Mouse (Mus musculus): Measurements from ENCODE around the gene Ccn1. TPM values are rescaled to one million over a fixed set of nuclear protein-coding genes. Genes with fewer than 3 reads are reported as not detected.
A peak's percentile ranks its signal among the peaks of the same experiment; 100 is the strongest.

Gene Ccn1
- total and polyA plus RNA-seq, 2 experiments from 2014 or later = 4.9 to 5.6 TPM

GRCm38 (mm10) chr3:145666383-145666782, 16.6 kb upstream of the Ccn1 start:
- H3K4me1 ChIP-seq (ENCODE audit: insufficient read depth, low read length) = no peaks in the 10 kb centered on the region
- ATAC-seq (ENCODE audit: low FRiP score) = no peak
- no peak overlapping the region for H3K4me2 ChIP-seq (ENCODE audit: low read depth, low read length, poor library complexity, severe bottlenecking)
- H3K9ac ChIP-seq (replicated peaks; ENCODE audit: low read length, poor library complexity, severe bottlenecking) = no peak overlapping the region
- DNase-seq (ENCODE audit: low spot score) = no peak
- H3K4me3 ChIP-seq (ENCODE audit: low read depth, low read length) = no peak overlapping the region
- H3K27ac ChIP-seq (ENCODE audit: low read depth, low read length) = no peak overlapping the region
- no peaks in the 10 kb centered on the region for H3K36me3 ChIP-seq (ENCODE audit: insufficient read depth, low read length)
- 95% methylated on average over 4 of the region's 4 CpGs for WGBS
- TF ChIP-seq CTCF (IDR thresholded peaks at IDR 0.05) = no peak
- H3K9me3 ChIP-seq (ENCODE audit: low read length) = no peaks in the 10 kb centered on the region
- no peaks in the 10 kb centered on the region for H3K27me3 ChIP-seq (ENCODE audit: insufficient read depth, low read length)

GRCm38 (mm10) chr3:145656993-145657713, 7.4 kb upstream of the Ccn1 start:
- ATAC-seq (ENCODE audit: low FRiP score) = no peak
- peaks cover 3% of the 10 kb centered on the region; the same call in 1 of the 2 replicates for H3K4me1 ChIP-seq (ENCODE audit: insufficient read depth, low read length)
- 46% methylated on average over 14 of the region's 14 CpGs for WGBS

DNA sequence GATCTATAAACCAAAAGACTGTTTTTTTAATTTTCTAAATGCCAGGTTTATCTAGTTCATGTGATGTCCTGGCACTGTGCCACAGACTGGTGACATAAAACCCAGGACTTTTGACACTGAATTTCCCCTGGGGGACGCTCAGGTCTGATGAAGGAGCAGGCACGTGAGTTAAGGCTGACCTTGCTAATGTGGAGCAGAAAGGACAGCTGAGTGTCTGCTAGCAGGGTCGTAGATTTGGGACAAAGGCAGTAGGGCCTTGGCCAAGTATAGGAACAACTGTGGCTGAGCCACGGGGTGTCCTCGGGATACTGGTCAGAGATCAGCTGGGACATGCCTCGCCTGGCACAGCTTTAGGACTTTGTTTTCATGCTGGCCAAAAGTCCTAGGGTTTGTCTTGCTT, 5.2 kb upstream of the Ccn1 start:
- no peak overlapping the region for H3K9ac ChIP-seq (replicated peaks; ENCODE audit: low read length, poor library complexity, severe bottlenecking)
- no peak for TF ChIP-seq CTCF (IDR thresholded peaks at IDR 0.05)
- H3K27me3 ChIP-seq (ENCODE audit: insufficient read depth, low read length) = peaks cover 5% of the 10 kb centered on the region; the same call in 1 of the 2 replicates
- no peak overlapping the region for H3K27ac ChIP-seq (ENCODE audit: low read depth, low read length)
- no peaks in the 10 kb centered on the region for H3K36me3 ChIP-seq (ENCODE audit: insufficient read depth, low read length)
- no peak overlapping the region for H3K4me3 ChIP-seq (ENCODE audit: low read depth, low read length)
- DNase-seq (ENCODE audit: low spot score) = no peak
- no peaks in the 10 kb centered on the region for H3K9me3 ChIP-seq (ENCODE audit: low read length)
- WGBS = 87% methylated on average over 6 of the region's 6 CpGs
- no peak for ATAC-seq (ENCODE audit: low FRiP score)
- H3K4me2 ChIP-seq (ENCODE audit: low read depth, low read length, poor library complexity, severe bottlenecking) = no peak overlapping the region
- H3K4me1 ChIP-seq (ENCODE audit: insufficient read depth, low read length) = peaks cover 8% of the 10 kb centered on the region; the same call in 1 of the 2 replicates

More at GRCm38 (mm10) chr3:145656993-145657713, 7.4 kb upstream of the Ccn1 start:
- Histone ChIP-seq H3K9ac (replicated peaks; ENCODE audit: low read length, poor library complexity, severe bottlenecking) (no peak overlapping the region), H3K36me3 (ENCODE audit: insufficient read depth, low read length) (no peaks in the 10 kb centered on the region), H3K9me3 (ENCODE audit: low read length) (no peaks in the 10 kb centered on the region), H3K4me3 (ENCODE audit: low read depth, low read length) (no peak overlapping the region), H3K27me3 (ENCODE audit: insufficient read depth, low read length) (peaks cover 5% of the 10 kb centered on the region; the same call in 1 of the 2 replicates), H3K27ac (ENCODE audit: low read depth, low read length) (no peak overlapping the region), H3K4me2 (ENCODE audit: low read depth, low read length, poor library complexity, severe bottlenecking) (no peak overlapping the region)
- no peak for DNase-seq (ENCODE audit: low spot score)
- TF ChIP-seq CTCF (IDR thresholded peaks at IDR 0.05) = no peak

DNA sequence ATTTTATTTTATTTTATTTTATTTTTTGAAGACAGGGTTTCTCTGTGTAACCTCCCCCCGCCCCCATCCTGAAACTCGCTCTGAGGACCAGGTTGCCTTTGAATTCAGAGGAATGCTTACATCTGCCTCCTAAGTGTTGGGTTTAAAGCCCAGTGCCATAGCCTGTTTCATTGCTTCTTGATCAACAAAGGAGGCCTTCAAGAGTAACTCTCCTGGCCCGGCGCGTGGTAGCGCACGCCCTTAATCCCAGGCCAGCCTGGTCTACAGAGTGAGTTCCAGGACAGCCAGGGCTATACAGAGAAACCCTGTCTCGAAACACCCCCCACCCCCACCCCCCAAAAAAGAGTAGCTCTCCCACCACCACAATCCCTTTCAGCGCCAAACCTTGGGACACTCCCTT, 4.2 kb upstream of the Ccn1 start:
- H3K36me3 ChIP-seq (ENCODE audit: insufficient read depth, low read length) = no peaks in the 10 kb centered on the region
- H3K4me2 ChIP-seq (ENCODE audit: low read depth, low read length, poor library complexity, severe bottlenecking) = no peak overlapping the region
- 79% methylated on average over 9 of the region's 9 CpGs for WGBS
- DNase-seq (ENCODE audit: low spot score) (no peak), ATAC-seq (ENCODE audit: low FRiP score) (no peak)
- no peak overlapping the region for H3K4me3 ChIP-seq (ENCODE audit: low read depth, low read length)
- H3K9ac ChIP-seq (replicated peaks; ENCODE audit: low read length, poor library complexity, severe bottlenecking) = no peak overlapping the region
- peaks cover 8% of the 10 kb centered on the region; the same call in 1 of the 2 replicates for H3K27me3 ChIP-seq (ENCODE audit: insufficient read depth, low read length)
- no peak for TF ChIP-seq CTCF (IDR thresholded peaks at IDR 0.05)
- H3K9me3 ChIP-seq (ENCODE audit: low read length) = no peaks in the 10 kb centered on the region
- H3K4me1 ChIP-seq (ENCODE audit: insufficient read depth, low read length) = peaks cover 8% of the 10 kb centered on the region; the same call in 1 of the 2 replicates
- H3K27ac ChIP-seq (ENCODE audit: low read depth, low read length) = no peak overlapping the region

DNA sequence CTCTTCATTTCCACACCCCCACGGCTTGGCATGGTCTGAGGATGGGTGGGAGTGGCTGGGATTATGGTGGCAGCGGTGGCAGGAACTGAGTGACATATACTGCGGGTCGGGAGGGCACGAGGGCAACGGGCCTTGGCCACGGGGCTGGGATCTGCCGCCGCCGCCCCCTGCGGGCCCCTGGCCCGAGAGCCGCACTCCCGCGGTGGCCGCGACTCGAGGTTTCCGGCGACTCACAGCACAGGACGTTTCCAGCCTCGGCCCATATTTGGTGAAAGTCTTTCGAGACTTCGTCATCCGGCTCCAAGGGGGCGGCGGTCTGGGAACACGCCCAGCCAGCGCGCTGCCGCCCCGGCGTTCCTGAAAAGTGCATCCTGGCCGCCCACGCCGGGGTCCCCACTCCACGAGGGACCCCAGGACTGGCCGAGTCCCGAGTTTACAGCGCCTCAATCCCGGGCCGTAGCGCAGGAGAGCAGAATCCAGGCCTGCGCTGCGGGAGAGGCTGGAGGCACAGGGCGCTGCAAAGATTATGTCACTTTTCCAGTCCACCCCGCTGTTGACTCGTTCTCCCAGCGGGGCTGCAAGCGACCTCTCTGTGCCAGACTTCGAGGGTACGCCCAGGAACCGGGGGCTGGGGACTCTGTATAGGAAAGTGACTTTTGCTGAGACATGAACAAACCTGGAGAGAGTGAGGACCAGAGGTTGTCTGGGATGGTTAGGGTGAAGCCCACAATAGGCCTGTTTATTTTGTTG, 3.6 kb upstream of the Ccn1 start:
- H3K9me3 ChIP-seq (ENCODE audit: low read length) = no peaks in the 10 kb centered on the region
- H3K4me2 ChIP-seq (ENCODE audit: low read depth, low read length, poor library complexity, severe bottlenecking) = peak overlapping the region; percentile 69
- ATAC-seq (ENCODE audit: low FRiP score) (no peak), DNase-seq (ENCODE audit: low spot score) (peak; percentile 50)
- peak overlapping the region; percentile 37; the same call in 1 of the 2 replicates for H3K9ac ChIP-seq (replicated peaks; ENCODE audit: low read length, poor library complexity, severe bottlenecking)
- H3K36me3 ChIP-seq (ENCODE audit: insufficient read depth, low read length) = no peaks in the 10 kb centered on the region
- peaks cover 8% of the 10 kb centered on the region; the same call in 1 of the 2 replicates for H3K4me1 ChIP-seq (ENCODE audit: insufficient read depth, low read length)
- H3K27ac ChIP-seq (ENCODE audit: low read depth, low read length) = no peak overlapping the region
- TF ChIP-seq CTCF (IDR thresholded peaks at IDR 0.05) = no peak
- peaks cover 8% of the 10 kb centered on the region; the same call in 1 of the 2 replicates for H3K27me3 ChIP-seq (ENCODE audit: insufficient read depth, low read length)
- H3K4me3 ChIP-seq (ENCODE audit: low read depth, low read length) = peak overlapping the region; percentile 37
- 1% methylated on average over 53 of the region's 53 CpGs for WGBS

Data from midbrain, postnatal 0 days (tissue).